Mouse (Mus musculus): Measurements from ENCODE around the gene Sptlc3.
A peak's percentile ranks its signal among the peaks of the same experiment; 100 is the strongest.

Sptlc3 gene

GRCm38 (mm10) chr2:139493836-139494235 lies at the start of gene Sptlc3:
Gene Sptlc3, plus strand, starts transcription at chr2:139493913.
- DNase-seq = no peak

- DNase-seq = no peak
Measured at GRCm38 (mm10) chr2:139467726-139468125, 26.0 kb upstream of the Sptlc3 start.

- DNase-seq = no peak
Measured at GRCm38 (mm10) chr2:139488708-139489107, 5.0 kb upstream of the Sptlc3 start.

DNA sequence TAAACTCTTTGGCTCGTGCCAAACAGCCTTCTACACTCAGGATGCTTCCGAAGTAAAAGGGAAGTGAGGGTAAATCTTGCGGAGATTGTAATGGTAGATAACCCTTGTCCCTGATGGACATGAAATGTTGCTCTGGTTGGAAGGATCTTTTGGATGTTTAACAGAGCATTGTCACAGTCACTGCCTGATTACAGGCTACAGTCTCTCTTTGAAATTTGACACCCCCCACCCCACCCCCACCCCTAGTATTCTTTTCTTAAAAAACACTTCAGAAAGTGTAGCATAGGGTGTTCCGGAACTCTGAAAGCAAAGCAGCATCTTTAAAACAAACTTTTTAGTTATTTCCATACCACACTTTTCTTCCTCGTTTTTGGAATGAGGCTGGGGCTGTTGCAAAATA lies 916 bp downstream of the Sptlc3 start:
- DNase-seq = no peak

GRCm38 (mm10) chr2:139561966-139562505 lies 68.3 kb downstream of the Sptlc3 start:
- no peak for DNase-seq

DNA sequence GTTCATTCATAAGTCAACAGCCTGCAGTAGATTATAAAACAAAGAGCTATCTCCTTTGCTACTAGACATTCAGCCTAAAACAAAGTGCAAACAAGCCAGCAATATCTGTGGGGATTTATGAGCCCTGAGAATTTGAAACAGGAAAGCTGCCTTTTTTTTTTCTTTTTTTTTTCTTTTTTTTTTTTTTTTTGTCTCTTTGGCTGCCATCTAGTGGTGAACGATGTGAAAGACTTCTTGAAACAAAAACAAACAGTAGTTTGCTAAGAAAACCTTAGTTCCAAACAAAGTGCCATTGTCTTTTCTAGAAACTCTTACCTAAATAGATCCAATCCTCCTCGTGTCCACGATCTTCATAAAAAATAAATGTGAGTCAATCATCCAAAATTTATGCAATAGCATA lies 85.6 kb downstream of the Sptlc3 start:
- DNase-seq = peak in 1 of 2 experiments; percentile 13

GRCm38 (mm10) chr2:139582766-139583165 lies 89.1 kb downstream of the Sptlc3 start:
- DNase-seq = peak; percentile 51

GRCm38 (mm10) chr2:139587660-139588200 lies 94.0 kb downstream of the Sptlc3 start:
- no peak for DNase-seq

DNA sequence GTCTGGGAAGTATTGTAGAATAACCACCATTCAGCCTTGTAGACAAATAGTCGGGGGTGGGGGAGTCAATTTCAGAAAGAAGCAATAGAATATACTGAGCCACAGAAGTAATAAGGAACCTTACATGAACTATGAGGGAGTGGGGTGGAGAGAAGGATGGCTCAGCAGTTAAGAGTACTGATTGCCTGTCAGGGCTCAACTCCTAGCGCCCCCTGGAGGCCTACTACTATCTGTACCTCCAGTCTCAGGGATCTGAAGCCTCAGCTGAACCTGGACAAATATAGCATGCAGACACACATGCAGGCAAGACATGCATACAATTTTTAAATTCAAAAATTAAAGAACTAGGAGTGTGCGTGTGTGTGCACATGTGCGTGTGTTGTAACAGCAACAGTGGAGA lies 96.2 kb downstream of the Sptlc3 start:
- peak; percentile 66 to 83 for DNase-seq

DNA sequence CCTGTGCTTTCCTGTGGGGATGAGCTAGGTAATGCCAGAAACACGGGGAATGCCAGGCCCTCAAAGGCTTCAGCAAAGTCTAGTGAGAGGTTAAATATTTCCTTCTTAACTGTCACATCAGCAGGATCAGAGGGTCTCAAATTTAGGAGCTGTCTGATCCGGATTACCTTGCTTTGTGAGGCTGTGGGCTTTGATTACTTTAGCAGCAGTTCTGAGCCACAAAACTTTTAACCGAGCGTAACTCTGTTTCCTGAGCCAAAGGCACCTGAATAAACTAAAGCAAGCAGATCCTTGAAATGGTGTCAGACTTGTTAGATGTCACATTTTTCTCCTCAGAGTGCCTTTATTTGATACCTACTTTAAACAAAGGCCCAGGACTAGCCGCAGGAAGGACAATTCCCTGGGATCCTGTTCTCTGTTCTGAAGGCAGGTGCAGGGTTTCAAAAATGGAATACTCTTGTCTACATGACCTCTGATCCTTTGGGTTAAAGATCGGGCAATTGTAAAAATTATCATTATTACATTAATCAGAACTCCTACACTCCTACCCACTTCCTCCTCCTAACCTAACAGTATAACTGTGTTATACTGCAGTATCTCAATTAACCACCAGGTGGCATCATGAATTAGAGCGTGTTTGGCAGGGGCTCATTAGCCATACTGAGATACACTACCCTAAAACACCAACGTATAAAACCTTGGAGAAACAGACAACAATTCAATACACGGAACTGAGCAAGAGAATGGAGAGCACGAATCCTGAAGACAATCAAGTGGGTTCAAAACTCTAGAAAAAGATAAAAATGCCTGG lies 97.4 kb downstream of the Sptlc3 start:
- DNase-seq = peak; percentile 53 to 68

DNA sequence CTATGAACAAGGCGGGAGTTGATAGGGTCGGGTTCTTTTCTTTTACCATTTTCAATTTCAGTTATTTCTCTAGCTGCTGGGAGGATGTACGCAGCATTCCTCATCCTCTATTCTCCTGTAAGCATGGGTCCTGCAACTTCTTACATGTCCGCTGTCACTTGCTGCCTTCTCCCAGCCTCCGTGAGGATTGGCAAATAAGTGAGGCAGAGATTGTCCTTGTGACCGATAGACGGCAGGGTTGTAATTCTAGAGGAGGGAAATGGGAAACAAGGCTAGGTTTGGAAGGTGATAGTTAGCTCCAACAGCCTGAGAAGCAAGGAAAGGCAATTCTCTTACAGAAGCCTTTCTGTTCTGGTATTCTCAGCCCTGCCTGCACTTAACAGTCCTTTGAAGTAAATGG lies 98.4 kb downstream of the Sptlc3 start:
- DNase-seq = no peak

DNA sequence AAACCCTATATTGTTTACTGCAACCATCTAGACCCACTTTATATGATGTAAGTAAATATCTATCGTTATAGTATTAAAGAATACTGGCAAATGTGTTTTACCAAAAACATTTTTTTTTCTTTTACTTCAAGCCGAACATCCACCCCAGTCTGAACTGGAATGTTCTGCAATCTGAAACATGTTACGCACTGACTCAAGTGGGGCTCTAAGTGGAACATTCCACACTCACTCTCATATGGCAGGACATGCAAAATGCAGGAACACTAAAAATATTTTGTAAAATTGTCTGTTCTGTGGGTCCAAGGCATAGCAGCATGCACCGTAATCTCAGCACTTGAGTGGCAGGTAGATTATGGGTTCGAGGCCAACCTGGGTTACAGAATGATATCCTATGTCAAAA lies 103.5 kb downstream of the Sptlc3 start:
- no peak for DNase-seq

- no peak for DNase-seq
Measured at GRCm38 (mm10) chr2:139601543-139602194, 108.0 kb downstream of the Sptlc3 start.

DNA sequence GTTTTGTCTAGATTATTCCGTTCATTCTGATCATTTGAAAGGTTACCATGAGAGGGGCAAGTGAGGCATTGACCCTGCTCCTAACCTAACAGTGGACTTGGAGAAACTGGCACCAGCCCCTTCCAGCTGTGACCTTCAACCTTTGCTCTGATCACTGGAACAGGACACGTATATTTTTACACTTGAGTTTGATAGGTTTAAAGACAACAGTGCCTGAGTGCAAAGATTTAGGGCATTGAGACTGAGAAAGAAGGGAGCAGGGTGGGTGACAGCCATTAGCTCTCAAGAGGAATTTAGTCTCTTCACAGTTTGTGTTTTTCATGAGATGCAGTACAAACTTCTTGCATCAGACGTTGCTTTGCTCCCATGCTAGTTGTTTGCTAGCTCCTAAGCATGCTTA lies 114.5 kb downstream of the Sptlc3 start:
- DNase-seq = no peak

GRCm38 (mm10) chr2:139608810-139609209 lies 115.1 kb downstream of the Sptlc3 start:
- no peak for DNase-seq

DNA sequence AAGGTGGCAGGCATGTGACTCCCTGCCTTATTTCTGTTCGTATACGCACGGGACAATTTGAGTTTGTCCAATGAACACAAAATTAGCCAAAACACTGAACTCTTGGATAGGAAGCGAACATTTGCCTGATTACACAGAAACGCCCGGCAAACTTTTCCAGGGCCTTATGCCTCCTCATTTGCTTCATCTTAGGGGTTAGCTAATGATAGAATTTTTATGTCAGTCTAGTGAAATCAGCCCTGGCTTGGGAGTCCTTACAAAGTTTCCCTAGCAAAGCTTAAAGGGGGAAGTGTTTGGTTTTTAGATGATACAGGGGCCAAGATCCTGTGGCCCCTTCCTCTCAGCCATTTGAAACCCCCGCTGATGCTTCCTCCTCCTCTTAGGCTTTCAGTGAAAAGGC lies 115.5 kb downstream of the Sptlc3 start:
- DNase-seq = no peak

- no peak for DNase-seq
Measured at GRCm38 (mm10) chr2:139609662-139610291, 116.1 kb downstream of the Sptlc3 start.

GRCm38 (mm10) chr2:139612410-139613107 lies 118.8 kb downstream of the Sptlc3 start:
- no peak for DNase-seq

GRCm38 (mm10) chr2:139626496-139626895 lies 132.8 kb downstream of the Sptlc3 start:
- no peak for DNase-seq

GRCm38 (mm10) chr2:139628731-139629130 lies 135.0 kb downstream of the Sptlc3 start:
- DNase-seq = no peak

GRCm38 (mm10) chr2:139629653-139630052 lies 135.9 kb downstream of the Sptlc3 start:
- no peak for DNase-seq

DNA sequence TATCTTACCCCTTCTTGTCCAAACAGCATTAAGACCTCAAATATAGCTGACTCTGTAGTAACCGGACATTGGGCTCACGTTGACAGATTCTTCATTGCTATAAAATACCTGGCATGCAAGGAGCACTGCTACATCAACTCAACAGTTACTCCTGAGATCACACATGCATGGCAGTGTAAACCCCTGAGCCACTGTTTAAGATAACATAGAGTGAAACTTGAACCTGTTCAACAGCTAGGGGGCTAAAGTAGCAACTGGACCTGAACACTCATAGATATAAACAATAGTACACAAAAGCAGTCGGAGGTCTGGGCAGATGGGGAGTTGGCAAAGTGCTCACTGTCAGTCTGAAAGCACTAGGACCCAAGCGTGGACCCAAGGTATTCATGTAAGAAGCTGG lies 140.8 kb downstream of the Sptlc3 start:
- DNase-seq = no peak

- DNase-seq = no peak
Measured at GRCm38 (mm10) chr2:139637861-139638260, 144.1 kb downstream of the Sptlc3 start.

All from cerebellum, postnatal 14 days (tissue).